Mouse (Mus musculus) lung, adult 2 months (tissue): ENCODE measurements around the gene Gm20388.

Source experiments
- CTCF ChIP-seq: fragments of 200-500 bp; IDR thresholded peaks from 2 replicates; pipeline ENCODE4 v1.5.1; 2011; ENCODE audit warnings: mild to moderate bottlenecking, low read length, control low read depth; ENCODE audit not compliant: insufficient read depth
- POLR2A ChIP-seq: fragments of 200-500 bp; IDR thresholded peaks from 2 replicates; pipeline ENCODE4 v1.6.1; 2011; ENCODE audit warnings: low read depth, mild to moderate bottlenecking, control low read depth, low read length, borderline replicate concordance; ENCODE audit errors: extremely low read depth

GRCm38 (mm10) chr8:120293421-120294357 lies 383.0 kb downstream of the Gm20388 start:
- TF ChIP-seq CTCF: no peak
- no peak for TF ChIP-seq POLR2A
